Mouse (Mus musculus): Measurements from ENCODE around the gene Nup107.

- TF ChIP-seq POLR2A (IDR thresholded peaks at IDR 0.05; ENCODE audit: borderline replicate concordance, extremely low read depth, low read depth, low read length) (no peak), CTCF (IDR thresholded peaks at IDR 0.05; ENCODE audit: insufficient read depth, low read length) (no peak)
Measured at GRCm38 (mm10) chr10:117783786-117784420, 8.6 kb downstream of the Nup107 start.

Measured in lung, adult 2 months (tissue).